Mouse (Mus musculus): ENCODE measurements around the gene Capg. TPM values are rescaled to one million over a fixed set of nuclear protein-coding genes. Genes with fewer than 3 reads are reported as not detected.

Gene Capg
- total RNA-seq, 2 experiments from 2014 or later: 2.3 to 2.6 TPM

- intact Hi-C loops (cut with DNase I): loop anchor here (1.0 kb wide), 2 partner anchors 95 to 106 kb away; partner anchors contain the start of gene Mat2a
- Histone ChIP-seq H3K27ac (no peak overlapping the region), H3K4me3 (no peak overlapping the region)
- no peak; the same call in none of the 2 replicates for TF ChIP-seq CTCF (IDR thresholded peaks at IDR 0.05)
- peak; percentile 51 to 60 for DNase-seq (ENCODE audit: extremely low spot score in 1 of 2, low spot score in 2 of 2)
Observed at GRCm38 (mm10) chr6:72534035-72534809, 10.0 kb upstream of the Capg start.

DNA sequence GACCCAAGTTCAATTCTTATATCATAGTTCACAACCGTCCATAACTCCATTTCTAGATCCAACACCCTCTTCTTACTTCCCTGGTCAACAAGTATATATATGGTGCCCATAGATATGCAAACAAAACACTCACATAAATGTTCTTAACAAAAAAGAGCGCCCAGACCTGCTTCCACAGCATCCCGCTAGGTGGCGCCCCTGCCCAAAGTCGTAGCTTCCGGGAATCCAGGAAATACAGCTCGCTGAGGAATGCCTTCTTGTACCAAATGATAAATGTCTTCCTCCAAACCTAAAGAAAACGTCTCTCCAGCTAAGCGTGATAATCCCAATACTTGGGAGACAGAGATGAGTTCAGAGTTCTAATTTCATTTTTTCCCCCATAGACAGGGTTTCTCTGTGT lies 9.0 kb upstream of the Capg start:
- Histone ChIP-seq H3K27ac (0 out of 2 replicates have a peak overlapping the region, but pooled peaks have one; percentile 4), H3K4me3 (no peak overlapping the region)
- intact Hi-C loops (cut with DNase I): loop anchor here (1.0 to 5.0 kb wide), 2 partner anchors 31 to 178 kb away; partner anchors contain the start of gene Tmem150a
- peak; percentile 76 to 81 for DNase-seq (ENCODE audit: extremely low spot score in 1 of 2, low spot score in 2 of 2)
- peak; percentile 95 for TF ChIP-seq CTCF (IDR thresholded peaks at IDR 0.05)

DNA sequence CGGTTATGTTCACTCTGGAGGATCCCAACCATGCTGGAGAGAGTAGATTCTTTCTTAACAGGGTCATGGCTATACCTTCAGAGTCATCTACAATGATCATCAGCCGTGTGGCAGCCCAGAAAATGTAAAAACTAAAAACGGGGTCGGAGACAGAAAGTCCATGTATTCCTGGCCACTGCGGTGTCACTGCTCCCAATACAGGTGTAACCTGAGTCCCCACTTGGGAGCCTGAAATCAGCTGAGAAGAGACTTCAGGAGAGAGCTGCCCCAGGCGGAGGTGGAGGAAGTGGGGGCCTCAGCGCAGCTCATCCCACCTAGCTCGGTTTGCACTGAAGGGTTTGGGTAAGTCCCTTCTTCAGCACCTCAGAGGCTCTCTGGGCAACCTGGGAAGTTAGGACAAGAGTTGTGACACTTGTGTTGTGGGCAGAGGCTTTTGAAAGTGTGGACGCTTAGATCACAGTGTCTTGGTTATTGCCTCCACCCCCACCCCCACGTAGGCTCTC lies 6.1 kb upstream of the Capg start:
- peak overlapping the region; percentile 93 for H3K27ac ChIP-seq
- no peak for TF ChIP-seq CTCF (IDR thresholded peaks at IDR 0.05)
- no peak for DNase-seq (ENCODE audit: extremely low spot score in 1 of 2, low spot score in 2 of 2)
- intact Hi-C loops (cut with DNase I): loop anchor here (5.0 kb wide), 1 partner anchor 181 kb away; the partner anchor contains the start of gene Tmem150a
- peak overlapping the region; percentile 67 for H3K4me3 ChIP-seq

- intact Hi-C loops (cut with DNase I): loop anchor here (5.0 kb wide), 1 partner anchor 181 kb away; the partner anchor contains the start of gene Tmem150a
- peak overlapping the region; percentile 67 for H3K4me3 ChIP-seq
- peak; percentile 16 for TF ChIP-seq CTCF (IDR thresholded peaks at IDR 0.05)
- peak; percentile 81 to 88 for DNase-seq (ENCODE audit: extremely low spot score in 1 of 2, low spot score in 2 of 2)
- peak overlapping the region; percentile 93 for H3K27ac ChIP-seq
Observed at GRCm38 (mm10) chr6:72538562-72539031, 5.6 kb upstream of the Capg start.

DNA sequence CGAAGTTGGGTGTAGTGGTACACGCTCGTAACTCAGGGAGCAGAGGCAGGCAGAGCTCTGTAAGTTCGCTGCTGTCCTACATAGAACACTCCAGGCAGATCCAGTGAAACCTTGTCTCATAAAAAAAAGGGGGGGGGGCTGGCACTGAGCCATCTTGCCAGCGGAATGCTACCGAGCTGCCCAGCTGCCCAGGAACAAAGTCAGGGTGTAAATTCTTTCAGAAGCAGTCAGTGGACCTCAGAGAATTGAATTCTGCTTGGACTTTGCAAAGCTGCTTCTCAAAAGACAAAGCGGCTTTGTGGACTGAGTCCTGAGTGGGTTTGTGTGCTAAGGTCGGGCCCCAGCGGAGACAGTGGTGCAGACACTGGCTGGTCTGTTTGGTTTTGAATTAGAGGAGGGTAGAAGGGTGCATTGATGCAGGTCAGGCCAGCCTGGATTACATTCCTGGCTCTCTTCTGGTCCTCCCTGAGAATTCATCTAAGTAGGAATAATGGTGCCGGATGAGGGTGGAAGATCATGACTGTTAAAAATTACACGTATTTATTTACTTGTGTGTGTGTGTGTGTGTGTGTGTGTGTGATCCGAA lies 833 bp upstream of the Capg start:
- no peak overlapping the region for H3K27ac ChIP-seq
- no peak for DNase-seq (ENCODE audit: extremely low spot score in 1 of 2, low spot score in 2 of 2)
- intact Hi-C loops (cut with DNase I): no loop called here
- H3K4me3 ChIP-seq: no peak overlapping the region
- no peak for TF ChIP-seq CTCF (IDR thresholded peaks at IDR 0.05)

- TF ChIP-seq CTCF (IDR thresholded peaks at IDR 0.05): no peak
- H3K27ac ChIP-seq: no peak overlapping the region
- DNase-seq (ENCODE audit: extremely low spot score in 1 of 2, low spot score in 2 of 2): no peak
- H3K4me3 ChIP-seq: no peak overlapping the region
- intact Hi-C loops (cut with DNase I): no loop called here
Observed at GRCm38 (mm10) chr6:72545377-72545776, 1.2 kb downstream of the Capg start.

DNA sequence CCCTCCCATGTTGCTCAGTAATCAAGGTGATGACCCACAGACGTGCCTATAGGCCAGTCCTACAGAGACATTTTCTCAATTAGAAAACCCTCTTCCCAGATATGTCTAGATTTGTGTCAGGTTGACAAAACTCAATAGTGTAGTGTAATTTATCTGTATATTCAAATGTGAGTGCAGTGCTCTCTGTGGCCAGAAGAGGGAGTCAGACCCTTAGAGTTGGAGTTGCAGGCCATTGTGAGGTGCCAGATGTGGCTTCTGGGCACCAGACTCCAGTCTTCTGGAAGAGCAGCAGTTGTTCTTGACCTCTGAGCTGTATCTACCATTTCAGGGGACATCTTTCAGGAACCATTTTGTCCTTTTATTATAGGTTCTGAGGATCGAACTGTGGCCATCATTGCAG lies 2.9 kb downstream of the Capg start:
- peak; percentile 35 for TF ChIP-seq CTCF (IDR thresholded peaks at IDR 0.05)
- intact Hi-C loops (cut with DNase I): no loop called here
- Histone ChIP-seq H3K27ac (no peak overlapping the region), H3K4me3 (no peak overlapping the region)
- DNase-seq (ENCODE audit: extremely low spot score in 1 of 2, low spot score in 2 of 2): no peak

- DNase-seq (ENCODE audit: extremely low spot score in 1 of 2, low spot score in 2 of 2): no peak
- intact Hi-C loops (cut with DNase I): no loop called here
- H3K4me3 ChIP-seq: no peak overlapping the region
- no peak overlapping the region for H3K27ac ChIP-seq
- TF ChIP-seq CTCF (IDR thresholded peaks at IDR 0.05): no peak
Observed at GRCm38 (mm10) chr6:72547862-72548261, 3.7 kb downstream of the Capg start.

DNA sequence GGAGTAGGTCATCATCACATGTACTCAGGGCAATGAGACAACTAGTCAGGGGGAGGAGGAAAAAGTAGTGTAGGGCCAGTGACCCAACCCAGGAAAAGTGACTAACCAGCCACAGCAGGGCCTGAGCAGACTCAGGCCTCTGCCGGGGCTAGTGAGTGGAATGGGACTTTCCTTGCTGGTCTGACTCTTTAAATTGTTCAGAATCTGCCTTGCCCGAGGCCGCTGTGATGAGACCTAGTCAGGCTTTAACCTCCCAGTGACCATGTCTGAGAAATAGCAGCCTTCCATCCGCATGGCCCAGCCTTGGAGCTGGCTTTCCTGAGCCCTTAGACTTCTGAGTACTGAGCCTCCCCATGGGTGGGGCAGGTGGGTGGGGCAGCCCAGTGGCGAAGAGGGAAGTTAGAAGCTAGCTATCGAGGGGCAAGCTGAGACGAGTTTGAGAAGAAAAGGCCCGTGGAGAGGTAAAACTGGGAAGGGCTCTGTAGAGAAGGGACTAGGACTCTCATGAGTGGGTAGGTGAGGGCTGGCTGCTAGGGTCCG lies 4.9 kb downstream of the Capg start:
- no peak for DNase-seq (ENCODE audit: extremely low spot score in 1 of 2, low spot score in 2 of 2)
- TF ChIP-seq CTCF (IDR thresholded peaks at IDR 0.05): no peak
- Histone ChIP-seq H3K4me3 (no peak overlapping the region), H3K27ac (no peak overlapping the region)
- intact Hi-C loops (cut with DNase I): no loop called here

DNA sequence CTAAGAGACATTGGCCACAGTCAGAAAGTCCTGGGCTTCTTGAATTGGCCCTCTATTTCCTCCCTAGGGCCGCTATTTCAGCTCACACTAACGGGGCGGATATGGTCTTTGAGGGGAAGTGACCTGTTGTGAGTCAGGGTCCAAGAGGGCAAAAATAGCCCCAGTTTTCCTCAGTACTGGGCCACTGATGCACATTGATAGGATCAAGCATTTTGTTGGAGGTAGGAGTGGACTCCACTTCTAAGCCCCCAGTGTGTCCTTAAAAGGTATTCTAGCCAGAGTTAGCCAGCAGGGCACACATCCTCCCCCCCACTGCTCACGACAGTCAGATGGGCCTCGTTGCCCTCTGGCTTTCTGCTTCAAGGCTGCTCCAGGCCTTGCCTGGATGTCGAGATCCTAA lies 5.8 kb downstream of the Capg start:
- no peak for TF ChIP-seq CTCF (IDR thresholded peaks at IDR 0.05)
- Histone ChIP-seq H3K27ac (no peak overlapping the region), H3K4me3 (no peak overlapping the region)
- DNase-seq (ENCODE audit: extremely low spot score in 1 of 2, low spot score in 2 of 2): no peak
- intact Hi-C loops (cut with DNase I): no loop called here

DNA sequence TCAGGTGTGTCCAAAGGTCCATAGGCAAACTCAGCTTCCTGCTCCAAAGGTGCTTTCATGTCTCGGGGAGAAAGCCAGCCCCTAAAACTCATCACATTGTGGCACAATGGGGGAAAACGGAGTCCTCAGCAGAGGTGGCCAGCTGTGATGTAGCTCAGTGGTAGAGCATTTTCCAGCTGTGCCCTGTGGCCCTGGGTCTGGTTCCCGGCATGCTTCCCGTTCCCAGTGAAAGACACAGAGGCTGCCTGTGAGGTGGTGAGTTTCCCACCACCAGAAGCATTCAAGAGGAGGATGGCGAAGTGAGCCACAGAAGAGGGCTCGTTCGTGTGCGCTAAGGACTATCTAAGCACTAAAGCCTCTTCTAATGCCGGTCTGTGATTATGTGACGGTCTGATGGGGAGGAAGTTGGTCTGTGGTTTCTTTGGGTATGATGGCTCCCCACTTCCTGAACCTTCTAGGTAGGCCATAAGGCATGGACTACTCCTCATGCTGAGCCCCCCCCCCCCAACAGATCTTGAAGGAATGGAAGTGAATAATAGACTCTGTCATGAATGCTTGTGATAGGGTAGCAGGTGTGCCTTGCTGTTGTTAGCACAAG lies 6.4 kb downstream of the Capg start:
- no peak for DNase-seq (ENCODE audit: extremely low spot score in 1 of 2, low spot score in 2 of 2)
- Histone ChIP-seq H3K27ac (no peak overlapping the region), H3K4me3 (no peak overlapping the region)
- TF ChIP-seq CTCF (IDR thresholded peaks at IDR 0.05): no peak
- intact Hi-C loops (cut with DNase I): no loop called here
